Mouse (Mus musculus): ENCODE data around the gene Sds. TPM values are rescaled to one million over a fixed set of nuclear protein-coding genes. Genes with fewer than 3 reads are reported as not detected.

Sds gene
- polyA plus RNA-seq, 1 experiment from 2014 or later = not detected

DNA sequence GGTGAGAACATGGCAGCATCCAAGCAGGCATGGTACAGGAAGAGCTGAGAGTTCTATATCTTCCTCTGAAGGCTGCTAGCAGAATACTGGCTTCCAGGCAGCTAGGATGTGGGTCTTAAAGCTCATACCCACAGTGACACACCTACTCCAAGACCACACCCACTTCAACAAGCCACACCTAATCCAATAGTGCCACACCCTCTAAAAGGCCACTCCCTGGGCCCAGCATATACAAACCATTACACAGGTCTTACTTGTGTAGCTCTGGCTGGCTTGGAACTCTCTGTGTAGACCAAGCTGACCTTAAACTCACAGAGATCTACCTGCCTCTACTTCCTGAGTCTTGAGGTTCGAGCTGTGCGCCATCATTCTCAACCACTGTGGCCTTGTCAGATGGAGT is 48.4 kb downstream of the Sds start:
- Histone ChIP-seq H3K9ac (ENCODE audit: low read depth, low read length) (no peak overlapping the region), H3K4me1 (ENCODE audit: control insufficient read depth, insufficient read depth, low read length) (no peaks in the 10 kb centered on the region), H3K4me2 (ENCODE audit: low read length) (no peak overlapping the region), H3K27me3 (ENCODE audit: control insufficient read depth, insufficient read depth, low read depth, low read length) (no peaks in the 10 kb centered on the region), H3K4me3 (ENCODE audit: low read depth, low read length) (no peak overlapping the region), H3K27ac (ENCODE audit: low read length) (no peak overlapping the region), H3K36me3 (ENCODE audit: control insufficient read depth, insufficient read depth, low read length) (no peaks in the 10 kb centered on the region), H3K9me3 (replicated peaks; ENCODE audit: control insufficient read depth, low read length, poor library complexity, severe bottlenecking) (no peaks in the 10 kb centered on the region)
- 91% methylated on average over 2 of the region's 2 CpGs for WGBS
- ATAC-seq = no peak

DNA sequence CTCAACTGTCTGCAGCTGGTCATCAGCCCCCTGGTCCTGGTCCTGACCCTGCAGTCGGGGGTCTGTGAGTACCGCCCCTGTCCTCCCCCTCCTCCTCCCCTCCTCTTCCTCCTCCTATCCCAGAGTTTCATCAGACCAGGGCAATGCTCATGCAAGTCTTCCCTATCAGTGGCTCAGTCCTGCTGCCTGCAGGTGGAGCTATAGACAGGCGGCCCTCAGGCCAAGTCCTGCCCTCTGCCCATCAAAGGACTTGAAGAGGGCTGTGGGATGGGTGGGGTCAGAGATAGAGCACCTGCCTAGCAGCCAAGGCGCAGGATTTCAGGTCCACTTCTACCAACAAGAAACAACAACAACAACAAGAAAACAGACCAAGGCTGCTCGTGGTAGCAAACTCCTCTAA is 49.4 kb downstream of the Sds start:
- H3K36me3 ChIP-seq (ENCODE audit: control insufficient read depth, insufficient read depth, low read length) = no peaks in the 10 kb centered on the region
- no peaks in the 10 kb centered on the region for H3K4me1 ChIP-seq (ENCODE audit: control insufficient read depth, insufficient read depth, low read length)
- H3K4me2 ChIP-seq (ENCODE audit: low read length) = no peak overlapping the region
- no peak for ATAC-seq
- H3K9me3 ChIP-seq (replicated peaks; ENCODE audit: control insufficient read depth, low read length, poor library complexity, severe bottlenecking) = no peaks in the 10 kb centered on the region
- H3K9ac ChIP-seq (ENCODE audit: low read depth, low read length) = no peak overlapping the region
- no peak overlapping the region for H3K4me3 ChIP-seq (ENCODE audit: low read depth, low read length)
- 37% methylated on average over 5 of the region's 5 CpGs for WGBS
- no peaks in the 10 kb centered on the region for H3K27me3 ChIP-seq (ENCODE audit: control insufficient read depth, insufficient read depth, low read depth, low read length)
- H3K27ac ChIP-seq (ENCODE audit: low read length) = no peak overlapping the region

DNA sequence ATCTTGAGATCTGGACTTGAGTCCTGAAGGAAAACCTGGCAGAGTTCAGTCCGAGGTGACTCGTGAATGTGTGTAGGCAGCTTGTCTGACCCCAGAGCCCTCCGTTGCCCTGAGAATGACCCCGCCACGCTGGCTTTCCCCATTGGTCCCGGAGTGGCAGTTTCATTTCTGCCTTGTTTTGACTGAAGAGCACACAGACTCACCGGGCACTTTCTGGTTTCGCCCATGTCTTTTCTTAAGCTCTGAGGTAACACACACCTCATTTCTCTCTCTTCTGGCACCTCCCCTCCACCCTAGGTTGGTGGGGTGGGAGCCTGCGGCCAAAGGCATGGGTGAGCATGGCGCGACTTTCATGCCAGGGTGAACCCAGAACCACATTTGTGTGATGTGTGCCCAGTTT is 50.0 kb downstream of the Sds start:
- H3K27me3 ChIP-seq (ENCODE audit: control insufficient read depth, insufficient read depth, low read depth, low read length) = no peaks in the 10 kb centered on the region
- no peak for ATAC-seq
- 80% methylated on average over 11 of the region's 11 CpGs for WGBS

DNA sequence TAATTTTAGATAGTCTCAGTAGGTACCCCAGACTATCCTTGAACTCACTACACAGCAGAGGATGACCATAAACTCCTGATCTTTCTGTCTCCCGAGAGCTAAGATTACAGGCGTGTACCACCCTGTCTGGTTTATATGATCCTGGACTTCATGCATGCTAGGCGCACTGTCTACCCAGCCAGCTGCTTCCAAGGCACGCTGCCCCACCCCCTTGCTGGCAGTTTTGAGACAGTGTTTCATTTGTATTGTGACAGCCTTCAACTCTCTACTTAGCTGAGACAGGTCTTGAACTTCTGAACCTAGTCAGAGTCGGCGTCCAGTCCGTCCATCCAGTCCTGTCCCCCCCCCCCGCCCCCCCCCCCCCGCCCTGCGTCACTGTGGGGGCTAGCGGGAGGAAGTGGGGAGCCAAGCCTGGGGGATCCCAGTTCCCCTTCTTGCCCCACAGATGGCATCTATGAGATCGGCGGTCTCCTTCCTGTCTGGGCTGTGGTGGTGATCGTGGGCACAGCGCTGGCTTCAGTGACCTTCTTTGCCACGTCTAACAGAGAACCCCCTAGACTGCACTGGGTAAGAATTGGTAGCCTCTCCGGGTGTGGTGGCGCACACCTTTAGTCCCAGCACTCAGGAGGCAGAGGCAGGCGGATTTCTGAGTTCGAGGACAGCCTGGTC is 51.1 kb downstream of the Sds start:
- WGBS = 91% methylated on average over 17 of the region's 20 CpGs

More for the DNA sequence above, 50.0 kb downstream of the Sds start:
- H3K9me3 ChIP-seq (replicated peaks; ENCODE audit: control insufficient read depth, low read length, poor library complexity, severe bottlenecking) = no peaks in the 10 kb centered on the region
- no peaks in the 10 kb centered on the region for H3K36me3 ChIP-seq (ENCODE audit: control insufficient read depth, insufficient read depth, low read length)
- no peaks in the 10 kb centered on the region for H3K4me1 ChIP-seq (ENCODE audit: control insufficient read depth, insufficient read depth, low read length)
- H3K4me2 ChIP-seq (ENCODE audit: low read length) = no peak overlapping the region
- no peak overlapping the region for H3K27ac ChIP-seq (ENCODE audit: low read length)
- H3K9ac ChIP-seq (ENCODE audit: low read depth, low read length) = no peak overlapping the region
- H3K4me3 ChIP-seq (ENCODE audit: low read depth, low read length) = no peak overlapping the region

DNA sequence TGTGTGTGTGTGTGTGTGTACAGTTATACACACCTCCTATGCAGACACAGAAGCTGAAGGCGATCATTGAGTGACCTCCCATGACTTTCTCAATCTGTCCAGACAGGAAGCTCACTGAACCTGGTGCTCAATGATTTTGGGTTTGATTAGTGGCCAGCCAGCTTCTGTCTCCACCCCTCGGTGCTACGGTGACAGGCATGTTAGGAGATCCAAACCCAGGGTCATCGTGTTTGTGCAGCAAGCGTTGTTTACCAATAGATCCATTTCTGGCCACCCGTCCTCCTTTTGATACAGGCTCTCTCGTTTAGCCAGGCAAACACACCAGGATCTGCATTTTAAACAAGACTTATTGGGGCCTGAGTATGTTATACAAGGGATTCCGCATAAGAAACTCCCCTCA is 55.3 kb downstream of the Sds start:
- H3K9ac ChIP-seq (ENCODE audit: low read depth, low read length) = no peak overlapping the region
- no peak for ATAC-seq
- H3K4me3 ChIP-seq (ENCODE audit: low read depth, low read length) = no peak overlapping the region
- no peak overlapping the region for H3K4me2 ChIP-seq (ENCODE audit: low read length)
- no peaks in the 10 kb centered on the region for H3K27me3 ChIP-seq (ENCODE audit: control insufficient read depth, insufficient read depth, low read depth, low read length)
- 89% methylated on average over 8 of the region's 8 CpGs for WGBS
- H3K36me3 ChIP-seq (ENCODE audit: control insufficient read depth, insufficient read depth, low read length) = no peaks in the 10 kb centered on the region
- no peaks in the 10 kb centered on the region for H3K9me3 ChIP-seq (replicated peaks; ENCODE audit: control insufficient read depth, low read length, poor library complexity, severe bottlenecking)
- H3K27ac ChIP-seq (ENCODE audit: low read length) = no peak overlapping the region
- peaks cover 3% of the 10 kb centered on the region; the same call in 1 of the 2 replicates for H3K4me1 ChIP-seq (ENCODE audit: control insufficient read depth, insufficient read depth, low read length)

More for the DNA sequence above, 51.1 kb downstream of the Sds start:
- Histone ChIP-seq H3K27me3 (ENCODE audit: control insufficient read depth, insufficient read depth, low read depth, low read length) (no peaks in the 10 kb centered on the region), H3K4me1 (ENCODE audit: control insufficient read depth, insufficient read depth, low read length) (no peaks in the 10 kb centered on the region), H3K9ac (ENCODE audit: low read depth, low read length) (no peak overlapping the region), H3K4me3 (ENCODE audit: low read depth, low read length) (no peak overlapping the region), H3K36me3 (ENCODE audit: control insufficient read depth, insufficient read depth, low read length) (no peaks in the 10 kb centered on the region), H3K27ac (ENCODE audit: low read length) (no peak overlapping the region), H3K9me3 (replicated peaks; ENCODE audit: control insufficient read depth, low read length, poor library complexity, severe bottlenecking) (no peaks in the 10 kb centered on the region), H3K4me2 (ENCODE audit: low read length) (no peak overlapping the region)
- ATAC-seq = no peak

Other genes starting within 250 kb of the Sds start
- 22.5 and 23.2 TPM in 2 replicates for gene Lhx5, start 44.8 kb upstream of the Sds start, polyA plus RNA-seq (2015; fragmentation: Nextera tagmentation; extraction: Ambion mirVana)
- 5.1 and 5.6 TPM in 2 replicates for gene Sdsl, start 3.7 kb upstream of the Sds start, polyA plus RNA-seq (2015; fragmentation: Nextera tagmentation; extraction: Ambion mirVana)
- 28.7 and 30.6 TPM in 2 replicates for gene Plbd2, start 27.1 kb downstream of the Sds start, polyA plus RNA-seq (2015; fragmentation: Nextera tagmentation; extraction: Ambion mirVana)
- gene Slc8b1, start 34.6 kb downstream of the Sds start, polyA plus RNA-seq (2015; fragmentation: Nextera tagmentation; extraction: Ambion mirVana) = 2.0 and 2.3 TPM in 2 replicates
- gene Tpcn1, start 112.1 kb downstream of the Sds start, polyA plus RNA-seq (2015; fragmentation: Nextera tagmentation; extraction: Ambion mirVana) = 13.1 and 13.5 TPM in 2 replicates
- 2.0 and 2.1 TPM in 2 replicates for gene Iqcd, start 112.5 kb downstream of the Sds start, polyA plus RNA-seq (2015; fragmentation: Nextera tagmentation; extraction: Ambion mirVana)
- 27.2 and 33.1 TPM in 2 replicates for gene Rita1, start 136.1 kb downstream of the Sds start, polyA plus RNA-seq (2015; fragmentation: Nextera tagmentation; extraction: Ambion mirVana)
- 38.7 and 39.9 TPM in 2 replicates for gene Ddx54, start 136.2 kb downstream of the Sds start, polyA plus RNA-seq (2015; fragmentation: Nextera tagmentation; extraction: Ambion mirVana)
- 0.47 and 1.2 TPM in 2 replicates for gene Cfap73, start 157.7 kb downstream of the Sds start, polyA plus RNA-seq (2015; fragmentation: Nextera tagmentation; extraction: Ambion mirVana)
- 2.4 and 4.9 TPM in 2 replicates for gene Rasal1, start 172.3 kb downstream of the Sds start, polyA plus RNA-seq (2015; fragmentation: Nextera tagmentation; extraction: Ambion mirVana)
- 49.6 and 50.2 TPM in 2 replicates for gene Dtx1, start 235.4 kb downstream of the Sds start, polyA plus RNA-seq (2015; fragmentation: Nextera tagmentation; extraction: Ambion mirVana)